Mouse (Mus musculus): Measurements from ENCODE around the gene Suco. TPM values are rescaled to one million over a fixed set of nuclear protein-coding genes. Genes with fewer than 3 reads are reported as not detected.
A peak's percentile ranks its signal among the peaks of the same experiment; 100 is the strongest.

The Suco gene
- polyA plus RNA-seq, 1 experiment from 2014 or later, result 10.6 TPM

GRCm38 (mm10) chr1:161779057-161779456 lies 97.4 kb downstream of the Suco start:
- H3K9ac ChIP-seq (ENCODE audit: low read depth, low read length), result no peak overlapping the region
- H3K27ac ChIP-seq (ENCODE audit: low read length), result no peak overlapping the region
- no peak overlapping the region for H3K4me3 ChIP-seq (ENCODE audit: low read length)
- H3K27me3 ChIP-seq (replicated peaks; ENCODE audit: control insufficient read depth, insufficient read depth, low read length), result no peaks in the 10 kb centered on the region
- no peak for ATAC-seq
- H3K9me3 ChIP-seq (ENCODE audit: control insufficient read depth, low read length), result no peaks in the 10 kb centered on the region
- H3K4me2 ChIP-seq (ENCODE audit: low read depth, low read length), result no peak overlapping the region
- H3K4me1 ChIP-seq (ENCODE audit: control insufficient read depth, insufficient read depth, low read length), result no peaks in the 10 kb centered on the region
- no peaks in the 10 kb centered on the region for H3K36me3 ChIP-seq (ENCODE audit: control insufficient read depth, insufficient read depth, low read length)

- Histone ChIP-seq H3K27ac (ENCODE audit: low read length) (no peak overlapping the region), H3K36me3 (ENCODE audit: control insufficient read depth, insufficient read depth, low read length) (no peaks in the 10 kb centered on the region), H3K4me1 (ENCODE audit: control insufficient read depth, insufficient read depth, low read length) (no peaks in the 10 kb centered on the region), H3K4me2 (ENCODE audit: low read depth, low read length) (no peak overlapping the region), H3K27me3 (replicated peaks; ENCODE audit: control insufficient read depth, insufficient read depth, low read length) (no peaks in the 10 kb centered on the region), H3K9ac (ENCODE audit: low read depth, low read length) (no peak overlapping the region), H3K9me3 (ENCODE audit: control insufficient read depth, low read length) (no peaks in the 10 kb centered on the region), H3K4me3 (ENCODE audit: low read length) (no peak overlapping the region)
- no peak for ATAC-seq
- 87% methylated on average over 6 of the region's 6 CpGs for WGBS
These were observed 101.3 kb downstream of the Suco start for GRCm38 (mm10) chr1:161775151-161775550.

- H3K4me2 ChIP-seq (ENCODE audit: low read depth, low read length), result no peak overlapping the region
- H3K27me3 ChIP-seq (replicated peaks; ENCODE audit: control insufficient read depth, insufficient read depth, low read length), result no peaks in the 10 kb centered on the region
- no peak overlapping the region for H3K4me3 ChIP-seq (ENCODE audit: low read length)
- no peak overlapping the region for H3K27ac ChIP-seq (ENCODE audit: low read length)
- H3K9ac ChIP-seq (ENCODE audit: low read depth, low read length), result no peak overlapping the region
- WGBS, result 81% methylated on average over 2 of the region's 2 CpGs
- H3K9me3 ChIP-seq (ENCODE audit: control insufficient read depth, low read length), result no peaks in the 10 kb centered on the region
- ATAC-seq, result no peak
- no peaks in the 10 kb centered on the region for H3K4me1 ChIP-seq (ENCODE audit: control insufficient read depth, insufficient read depth, low read length)
- no peaks in the 10 kb centered on the region for H3K36me3 ChIP-seq (ENCODE audit: control insufficient read depth, insufficient read depth, low read length)
These were observed 105.2 kb downstream of the Suco start for GRCm38 (mm10) chr1:161771293-161771692.

- no peak for ATAC-seq
- Histone ChIP-seq H3K27me3 (replicated peaks; ENCODE audit: control insufficient read depth, insufficient read depth, low read length) (no peaks in the 10 kb centered on the region), H3K27ac (ENCODE audit: low read length) (no peak overlapping the region), H3K9me3 (ENCODE audit: control insufficient read depth, low read length) (no peaks in the 10 kb centered on the region), H3K36me3 (ENCODE audit: control insufficient read depth, insufficient read depth, low read length) (no peaks in the 10 kb centered on the region), H3K4me1 (ENCODE audit: control insufficient read depth, insufficient read depth, low read length) (no peaks in the 10 kb centered on the region), H3K4me2 (ENCODE audit: low read depth, low read length) (no peak overlapping the region), H3K4me3 (ENCODE audit: low read length) (no peak overlapping the region), H3K9ac (ENCODE audit: low read depth, low read length) (no peak overlapping the region)
- 94% methylated on average over 1 of the region's 1 CpGs for WGBS
These were observed 107.2 kb downstream of the Suco start for GRCm38 (mm10) chr1:161769329-161769728.

- H3K27ac ChIP-seq (ENCODE audit: low read length), result no peak overlapping the region
- peak; percentile 89 for ATAC-seq
- WGBS, result 56% methylated on average over 12 of the region's 12 CpGs
- no peaks in the 10 kb centered on the region for H3K4me1 ChIP-seq (ENCODE audit: control insufficient read depth, insufficient read depth, low read length)
- H3K4me3 ChIP-seq (ENCODE audit: low read length), result no peak overlapping the region
- no peaks in the 10 kb centered on the region for H3K9me3 ChIP-seq (ENCODE audit: control insufficient read depth, low read length)
- H3K36me3 ChIP-seq (ENCODE audit: control insufficient read depth, insufficient read depth, low read length), result no peaks in the 10 kb centered on the region
- H3K27me3 ChIP-seq (replicated peaks; ENCODE audit: control insufficient read depth, insufficient read depth, low read length), result no peaks in the 10 kb centered on the region
- no peak overlapping the region for H3K9ac ChIP-seq (ENCODE audit: low read depth, low read length)
- H3K4me2 ChIP-seq (ENCODE audit: low read depth, low read length), result peak overlapping the region; percentile 21; the same call in 1 of the 2 replicates
These were observed 109.4 kb downstream of the Suco start for GRCm38 (mm10) chr1:161767101-161767524.

GRCm38 (mm10) chr1:161766656-161767055 lies 109.8 kb downstream of the Suco start:
- peak; percentile 81 for ATAC-seq
- no peak overlapping the region for H3K27ac ChIP-seq (ENCODE audit: low read length)
- peak overlapping the region; percentile 21; the same call in 1 of the 2 replicates for H3K4me2 ChIP-seq (ENCODE audit: low read depth, low read length)
- 33% methylated on average over 5 of the region's 5 CpGs for WGBS
- no peak overlapping the region for H3K4me3 ChIP-seq (ENCODE audit: low read length)
- no peaks in the 10 kb centered on the region for H3K36me3 ChIP-seq (ENCODE audit: control insufficient read depth, insufficient read depth, low read length)
- H3K9me3 ChIP-seq (ENCODE audit: control insufficient read depth, low read length), result no peaks in the 10 kb centered on the region
- H3K27me3 ChIP-seq (replicated peaks; ENCODE audit: control insufficient read depth, insufficient read depth, low read length), result no peaks in the 10 kb centered on the region
- H3K9ac ChIP-seq (ENCODE audit: low read depth, low read length), result no peak overlapping the region
- H3K4me1 ChIP-seq (ENCODE audit: control insufficient read depth, insufficient read depth, low read length), result no peaks in the 10 kb centered on the region

Other genes starting within 250 kb of the Suco start
- not detected in 2 replicates for gene Fasl, start 88.2 kb downstream of the Suco start, polyA plus RNA-seq (2015; fragmentation: Nextera tagmentation; extraction: Ambion mirVana)
- 35.3 and 35.8 TPM in 2 replicates for gene Pigc, start 92.5 kb upstream of the Suco start, polyA plus RNA-seq (2015; fragmentation: Nextera tagmentation; extraction: Ambion mirVana)
- not detected in 2 replicates for gene 4930558K02Rik, start 103.0 kb upstream of the Suco start, polyA plus RNA-seq (2015; fragmentation: Nextera tagmentation; extraction: Ambion mirVana)